Mouse (Mus musculus) forebrain, embryonic 14.5 days (tissue): Measurements from ENCODE around the gene Fat2. TPM values are rescaled to one million over a fixed set of nuclear protein-coding genes. Genes with fewer than 3 reads are reported as not detected.

Experiments
- ATAC-seq: fragments of 200-750 bp; cut with Nextera tagmentation; 2 replicates; pipeline ENCODE4 v1.8.0; 2017; ENCODE audit warnings: mild to moderate bottlenecking, moderate library complexity
- DNase-seq: peaks from one replicate; pipeline ENCODE4 v3.0.0-alpha.2; 2015; ENCODE audit warnings: low spot score
- H3K27ac ChIP-seq: fragments of 300-500 bp; sonication (generic); 2 replicates; pipeline ENCODE4 v1.5.1; 2014; ENCODE audit warnings: low read depth, mild to moderate bottlenecking, control low read depth, low read length, moderate library complexity
- H3K27me3 ChIP-seq: fragments of 300-500 bp; sonication (generic); replicated peaks from 2 replicates; pipeline ENCODE4 v1.6.1; 2014; ENCODE audit warnings: low read length, control low read depth, mixed read lengths; ENCODE audit not compliant: control insufficient read depth, insufficient read depth
- H3K36me3 ChIP-seq: fragments of 300-500 bp; sonication (generic); 2 replicates; pipeline ENCODE4 v1.6.1; 2014; ENCODE audit warnings: low read length, control low read depth; ENCODE audit not compliant: control insufficient read depth, insufficient read depth
- H3K4me1 ChIP-seq: fragments of 300-500 bp; sonication (generic); 2 replicates; pipeline ENCODE4 v1.6.1; 2014; ENCODE audit warnings: antibody characterized with exemption, low read length, control low read depth; ENCODE audit not compliant: control insufficient read depth, insufficient read depth
- H3K4me2 ChIP-seq: fragments of 300-500 bp; sonication (generic); 2 replicates; pipeline ENCODE4 v1.6.1; 2014; ENCODE audit warnings: mild to moderate bottlenecking, control low read depth, low read length
- H3K4me3 ChIP-seq: fragments of 300-500 bp; sonication (generic); 2 replicates; pipeline ENCODE4 v1.5.1; 2014; ENCODE audit warnings: low read depth, low read length, control low read depth
- H3K9ac ChIP-seq: fragments of 300-500 bp; sonication (generic); 2 replicates; pipeline ENCODE4 v1.6.1; 2014; ENCODE audit warnings: mild to moderate bottlenecking, low read length, control low read depth, moderate library complexity
- H3K9me3 ChIP-seq: fragments of 300-500 bp; sonication (generic); replicated peaks from 2 replicates; pipeline ENCODE4 v1.6.1; 2016; ENCODE audit warnings: low read length, control low read depth, mixed read lengths; ENCODE audit not compliant: control insufficient read depth
- WGBS: fragments of 180-500 bp; shearing (Covaris S2); extraction: QIAGEN DNeasy Blood & Tissue Kit; methylation state at CpG from one replicate; pipeline ENCODE4 v1.1.7; 2014; 5-methylcytosine and 5-hydroxymethylcytosine counted together
- polyA plus RNA-seq: library from polyadenylated mRNA; unstranded; fragments of >200 nt; fragmentation: Nextera tagmentation; extraction: Ambion mirVana; gene quantifications from 2 replicates; pipeline ENCODE4 v1.2.1, GENCODE M21; 2014

Gene Fat2
- polyA plus RNA-seq, 1 experiment from 2014 or later = 0.03 TPM

- H3K9me3 ChIP-seq = no peaks in the 10 kb centered on the region
- H3K36me3 ChIP-seq = 0 out of 2 replicates have a peak, but pooled peaks cover 4% of the 10 kb centered on the region
- H3K4me1 ChIP-seq = no peaks in the 10 kb centered on the region
- no peak overlapping the region for H3K4me3 ChIP-seq
- ATAC-seq = no peak
- no peak overlapping the region for H3K9ac ChIP-seq
- WGBS = 81% methylated on average over 3 of the region's 3 CpGs
- H3K4me2 ChIP-seq = no peak overlapping the region
- DNase-seq = no peak
- no peak overlapping the region for H3K27ac ChIP-seq
- no peaks in the 10 kb centered on the region for H3K27me3 ChIP-seq
These were observed 96.9 kb downstream of the Fat2 start for GRCm38 (mm10) chr11:55239496-55239895.

DNA sequence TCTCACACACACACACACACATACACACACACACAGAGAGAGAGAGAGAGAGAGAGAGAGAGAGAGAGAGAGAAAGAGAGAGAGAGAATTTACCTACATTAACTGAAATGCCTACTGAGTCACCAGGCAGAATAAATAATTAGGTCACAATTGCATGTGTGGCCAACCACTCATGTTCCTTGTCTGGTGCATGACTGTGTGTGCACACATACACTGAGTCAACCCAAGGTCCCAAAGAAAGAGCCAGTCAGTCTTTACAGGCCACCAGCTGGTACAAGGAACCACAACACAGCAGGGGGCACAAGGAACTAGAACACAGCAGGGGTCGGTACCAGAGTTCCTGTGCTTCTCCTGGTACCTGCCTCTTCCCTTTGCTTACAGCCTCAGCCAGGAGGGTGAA, 99.5 kb downstream of the Fat2 start:
- Histone ChIP-seq H3K36me3 (peaks cover 16% of the 10 kb centered on the region; the same call in 1 of the 2 replicates), H3K9me3 (no peaks in the 10 kb centered on the region), H3K4me3 (no peak overlapping the region), H3K4me1 (no peaks in the 10 kb centered on the region), H3K27ac (no peak overlapping the region), H3K4me2 (no peak overlapping the region), H3K9ac (no peak overlapping the region), H3K27me3 (no peaks in the 10 kb centered on the region)
- DNase-seq (no peak), ATAC-seq (no peak)
- WGBS = 75% methylated on average over 1 of the region's 1 CpGs

- Histone ChIP-seq H3K9ac (no peak overlapping the region), H3K4me1 (no peaks in the 10 kb centered on the region), H3K4me3 (no peak overlapping the region), H3K27ac (no peak overlapping the region), H3K27me3 (no peaks in the 10 kb centered on the region), H3K4me2 (no peak overlapping the region), H3K9me3 (no peaks in the 10 kb centered on the region), H3K36me3 (peaks cover 16% of the 10 kb centered on the region; the same call in 1 of the 2 replicates)
- ATAC-seq = no peak
- 89% methylated on average over 4 of the region's 4 CpGs for WGBS
- no peak for DNase-seq
These were observed 101.6 kb downstream of the Fat2 start for GRCm38 (mm10) chr11:55234791-55235190.

DNA sequence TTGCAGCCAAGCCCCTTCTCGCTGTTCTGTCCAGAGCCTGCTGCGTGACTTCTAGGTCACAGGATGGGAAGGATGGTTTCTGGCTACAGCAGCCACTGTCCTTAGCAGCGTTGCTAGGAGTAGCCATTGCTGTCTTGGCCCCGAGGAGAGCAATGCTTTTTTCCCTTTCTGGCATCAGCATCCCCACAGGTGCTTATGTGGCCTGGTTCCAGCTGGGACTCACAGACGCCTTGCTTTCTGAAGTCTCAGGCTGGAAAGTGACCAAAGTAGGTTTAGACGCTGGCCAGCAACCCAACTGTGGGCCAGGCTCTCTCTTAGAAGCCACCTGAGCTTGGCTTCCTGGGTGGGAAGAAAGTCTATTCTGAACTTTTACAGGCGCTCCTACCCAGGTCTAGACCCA, 102.1 kb downstream of the Fat2 start:
- WGBS = 93% methylated on average over 7 of the region's 7 CpGs

GRCm38 (mm10) chr11:55231034-55231433, 105.3 kb downstream of the Fat2 start:
- Histone ChIP-seq H3K36me3 (peaks cover 24% of the 10 kb centered on the region), H3K4me2 (no peak overlapping the region), H3K27me3 (no peaks in the 10 kb centered on the region), H3K4me3 (no peak overlapping the region), H3K27ac (no peak overlapping the region), H3K4me1 (no peaks in the 10 kb centered on the region), H3K9ac (no peak overlapping the region), H3K9me3 (no peaks in the 10 kb centered on the region)
- DNase-seq (no peak), ATAC-seq (no peak)
- WGBS = 93% methylated on average over 6 of the region's 6 CpGs

More for the DNA sequence above, 102.1 kb downstream of the Fat2 start:
- no peak for DNase-seq
- H3K36me3 ChIP-seq = peaks cover 16% of the 10 kb centered on the region; the same call in 1 of the 2 replicates
- no peak overlapping the region for H3K4me2 ChIP-seq
- H3K4me3 ChIP-seq = no peak overlapping the region
- no peak overlapping the region for H3K9ac ChIP-seq
- no peaks in the 10 kb centered on the region for H3K9me3 ChIP-seq
- no peak for ATAC-seq
- no peaks in the 10 kb centered on the region for H3K4me1 ChIP-seq
- H3K27me3 ChIP-seq = no peaks in the 10 kb centered on the region
- no peak overlapping the region for H3K27ac ChIP-seq

- 87% methylated on average over 7 of the region's 7 CpGs for WGBS
- DNase-seq (no peak), ATAC-seq (no peak)
- no peak overlapping the region for H3K27ac ChIP-seq
- no peaks in the 10 kb centered on the region for H3K27me3 ChIP-seq
- no peak overlapping the region for H3K4me3 ChIP-seq
- H3K36me3 ChIP-seq = peaks cover 62% of the 10 kb centered on the region
- H3K4me1 ChIP-seq = no peaks in the 10 kb centered on the region
- H3K9ac ChIP-seq = no peak overlapping the region
- H3K4me2 ChIP-seq = no peak overlapping the region
- no peaks in the 10 kb centered on the region for H3K9me3 ChIP-seq
These were observed 115.1 kb downstream of the Fat2 start for GRCm38 (mm10) chr11:55221306-55221705.

- H3K27ac ChIP-seq = no peak overlapping the region
- no peaks in the 10 kb centered on the region for H3K27me3 ChIP-seq
- DNase-seq = no peak
- H3K4me2 ChIP-seq = no peak overlapping the region
- H3K4me3 ChIP-seq = no peak overlapping the region
- H3K36me3 ChIP-seq = peaks cover 38% of the 10 kb centered on the region
- ATAC-seq = no peak
- H3K4me1 ChIP-seq = no peaks in the 10 kb centered on the region
- 90% methylated on average over 3 of the region's 3 CpGs for WGBS
- H3K9me3 ChIP-seq = no peaks in the 10 kb centered on the region
- no peak overlapping the region for H3K9ac ChIP-seq
These were observed 117.9 kb downstream of the Fat2 start for GRCm38 (mm10) chr11:55218473-55218872.

DNA sequence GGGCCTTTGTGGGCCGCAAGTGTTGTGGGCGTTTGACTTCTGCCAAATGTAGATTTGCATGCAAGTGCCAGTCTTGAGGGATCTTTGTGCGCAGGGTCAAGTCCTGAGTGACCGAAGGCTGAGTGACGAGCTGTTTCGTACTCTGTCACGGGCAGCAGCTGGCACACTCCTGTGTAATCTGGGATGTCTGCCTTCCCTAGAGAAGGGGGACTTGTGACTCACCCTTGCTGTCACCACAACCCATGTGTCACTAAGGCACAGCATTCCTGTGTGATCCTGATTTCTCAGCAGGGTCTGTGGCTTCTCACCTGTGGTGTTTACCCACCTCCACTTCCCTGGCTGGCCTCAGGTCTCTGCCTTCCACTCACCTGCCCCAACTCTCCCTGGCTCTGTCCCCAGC, 118.5 kb downstream of the Fat2 start:
- Histone ChIP-seq H3K4me2 (no peak overlapping the region), H3K4me1 (no peaks in the 10 kb centered on the region), H3K36me3 (peaks cover 36% of the 10 kb centered on the region), H3K9ac (no peak overlapping the region), H3K9me3 (no peaks in the 10 kb centered on the region), H3K27me3 (no peaks in the 10 kb centered on the region), H3K27ac (no peak overlapping the region), H3K4me3 (no peak overlapping the region)
- ATAC-seq (no peak), DNase-seq (no peak)
- WGBS = 98% methylated on average over 7 of the region's 7 CpGs

- Histone ChIP-seq H3K4me2 (no peak overlapping the region), H3K36me3 (peaks cover 35% of the 10 kb centered on the region)
- ATAC-seq = no peak
These were observed 118.9 kb downstream of the Fat2 start for GRCm38 (mm10) chr11:55217418-55217817.

More at GRCm38 (mm10) chr11:55217418-55217817, 118.9 kb downstream of the Fat2 start:
- Histone ChIP-seq H3K9ac (no peak overlapping the region), H3K27me3 (no peaks in the 10 kb centered on the region), H3K27ac (no peak overlapping the region), H3K9me3 (no peaks in the 10 kb centered on the region), H3K4me1 (no peaks in the 10 kb centered on the region), H3K4me3 (no peak overlapping the region)
- WGBS = 85% methylated on average over 4 of the region's 4 CpGs
- DNase-seq = no peak
